Mouse (Mus musculus) liver, adult 2 months (tissue): Measurements from ENCODE around the gene Gpr55. TPM values are rescaled to one million over a fixed set of nuclear protein-coding genes. Genes with fewer than 3 reads are reported as not detected.

Experiments used
- DNase-seq: peaks from one replicate; pipeline ENCODE4 v3.0.0-alpha.2; 2011; ENCODE audit warnings: low read depth, low spot score; ENCODE audit errors: extremely low read depth
- H3K27ac ChIP-seq: fragments of 200-500 bp; replicated peaks from 2 replicates; pipeline ENCODE4 v1.5.1; 2012; ENCODE audit warnings: low read depth, mild to moderate bottlenecking, control low read depth, inconsistent platforms, low read length; ENCODE audit not compliant: insufficient read depth
- H3K27me3 ChIP-seq: fragments of 200-500 bp; 2 replicates; pipeline ENCODE4 v1.6.1; 2012; ENCODE audit warnings: mild to moderate bottlenecking, moderate library complexity, low read length, inconsistent platforms; ENCODE audit not compliant: control insufficient read depth, insufficient read depth
- H3K36me3 ChIP-seq: fragments of 200-500 bp; 2 replicates; pipeline ENCODE4 v1.6.1; 2012; ENCODE audit warnings: low read length, inconsistent platforms; ENCODE audit not compliant: control insufficient read depth, insufficient read depth
- H3K4me1 ChIP-seq: fragments of 200-500 bp; 2 replicates; pipeline ENCODE4 v1.6.1; 2011; ENCODE audit warnings: low read length; ENCODE audit not compliant: control insufficient read depth, insufficient read depth
- H3K4me3 ChIP-seq: fragments of 200-500 bp; 2 replicates; pipeline ENCODE4 v1.5.1; 2011; ENCODE audit warnings: low read depth, mild to moderate bottlenecking, control low read depth, low read length, moderate library complexity; ENCODE audit not compliant: insufficient read depth
- H3K79me2 ChIP-seq: fragments of 200-500 bp; 2 replicates; pipeline ENCODE4 v1.6.1; 2012; ENCODE audit warnings: inconsistent platforms, mild to moderate bottlenecking, low read length, moderate library complexity; ENCODE audit not compliant: control insufficient read depth, insufficient read depth
- H3K9ac ChIP-seq: fragments of 200-500 bp; 2 replicates; pipeline ENCODE4 v1.6.1; 2012; ENCODE audit warnings: low read depth, mild to moderate bottlenecking, control low read depth, inconsistent platforms, low read length
- CTCF ChIP-seq: fragments of 200-500 bp; IDR thresholded peaks from 2 replicates; pipeline ENCODE4 v1.5.1; 2011; ENCODE audit warnings: low read depth, low read length, control low read depth
- POLR2A ChIP-seq: fragments of 200-500 bp; IDR thresholded peaks from 2 replicates; pipeline ENCODE4 v1.6.1; 2011; ENCODE audit warnings: low read length, control low read depth; ENCODE audit not compliant: insufficient read depth; ENCODE audit errors: extremely low read depth
- WGBS: fragments of 180-500 bp; shearing (Covaris S2); methylation state at CpG from one replicate; pipeline ENCODE4 v1.1.7; 2018; 5-methylcytosine and 5-hydroxymethylcytosine counted together
- polyA plus RNA-seq: library from polyadenylated mRNA; depleted of rRNA; stranded (reverse); fragments of >200 nt; gene quantifications from 2 replicates; pipeline ENCODE4 v1.2.3, GENCODE M21; 2012; rRNA removed
- total RNA-seq: library from RNA; depleted of rRNA; stranded (reverse); fragments of >200 nt; gene quantifications from 2 replicates; pipeline ENCODE4 v1.2.3, GENCODE M21; 2014; rRNA removed

Gene Gpr55
- total RNA-seq (0.09 and 0.20 TPM in 2 replicates), polyA plus RNA-seq (0.04 TPM in 1 of 2 replicates, not detected in the other)

GRCm38 (mm10) chr1:85960873-85961272, at the start of gene Gpr55:
Gene Gpr55 (minus strand): TSS chr1:85961007.
- H3K9ac ChIP-seq = no peak within 1 kb of the TSS
- peaks cover 13% of the 10 kb centered on the region for H3K4me1 ChIP-seq
- no peaks in the 10 kb centered on the region for H3K27me3 ChIP-seq
- TF ChIP-seq POLR2A (no peak), CTCF (no peak)
- no peaks in the 10 kb centered on the region for H3K79me2 ChIP-seq
- DNase-seq = no peak
- H3K36me3 ChIP-seq = no peaks in the 10 kb centered on the region
- no peak within 1 kb of the TSS for H3K4me3 ChIP-seq
- H3K27ac ChIP-seq = no peak within 1 kb of the TSS
- 83% methylated on average over 5 of the region's 5 CpGs for WGBS

- Histone ChIP-seq H3K9ac (no peak overlapping the region), H3K36me3 (no peaks in the 10 kb centered on the region), H3K79me2 (no peaks in the 10 kb centered on the region), H3K4me1 (no peaks in the 10 kb centered on the region), H3K27me3 (no peaks in the 10 kb centered on the region), H3K27ac (no peak overlapping the region), H3K4me3 (no peak overlapping the region)
- peak; percentile 85 for TF ChIP-seq CTCF
- TF ChIP-seq POLR2A = no peak
- 2% methylated on average over 7 of the region's 7 CpGs for WGBS
- peak; percentile 79 for DNase-seq
Measured at GRCm38 (mm10) chr1:86007778-86008177, 47.0 kb upstream of the Gpr55 start.

- DNase-seq = no peak
Measured at GRCm38 (mm10) chr1:86006040-86006439, 45.2 kb upstream of the Gpr55 start.

GRCm38 (mm10) chr1:86005540-86005939, 44.7 kb upstream of the Gpr55 start:
- 90% methylated on average over 10 of the region's 10 CpGs for WGBS
- Histone ChIP-seq H3K4me3 (no peak overlapping the region), H3K79me2 (no peaks in the 10 kb centered on the region), H3K27me3 (no peaks in the 10 kb centered on the region), H3K36me3 (no peaks in the 10 kb centered on the region), H3K9ac (no peak overlapping the region), H3K27ac (no peak overlapping the region), H3K4me1 (no peaks in the 10 kb centered on the region)
- DNase-seq = no peak
- TF ChIP-seq CTCF (no peak), POLR2A (no peak)

More at GRCm38 (mm10) chr1:86006040-86006439, 45.2 kb upstream of the Gpr55 start:
- Histone ChIP-seq H3K4me1 (no peaks in the 10 kb centered on the region), H3K27me3 (no peaks in the 10 kb centered on the region), H3K79me2 (no peaks in the 10 kb centered on the region), H3K4me3 (no peak overlapping the region), H3K27ac (no peak overlapping the region), H3K36me3 (no peaks in the 10 kb centered on the region), H3K9ac (no peak overlapping the region)
- 92% methylated on average over 6 of the region's 6 CpGs for WGBS
- TF ChIP-seq CTCF = no peak
- no peak for TF ChIP-seq POLR2A

- Histone ChIP-seq H3K36me3 (no peaks in the 10 kb centered on the region), H3K4me1 (no peaks in the 10 kb centered on the region), H3K27me3 (no peaks in the 10 kb centered on the region), H3K4me3 (no peak overlapping the region), H3K27ac (no peak overlapping the region), H3K79me2 (no peaks in the 10 kb centered on the region), H3K9ac (no peak overlapping the region)
- no peak for TF ChIP-seq POLR2A
- TF ChIP-seq CTCF = no peak
- 76% methylated on average over 18 of the region's 18 CpGs for WGBS
- no peak for DNase-seq
Measured at GRCm38 (mm10) chr1:85999853-86000570, 39.2 kb upstream of the Gpr55 start.

GRCm38 (mm10) chr1:85998012-85998411, 37.2 kb upstream of the Gpr55 start:
- Histone ChIP-seq H3K36me3 (no peaks in the 10 kb centered on the region), H3K4me1 (no peaks in the 10 kb centered on the region), H3K79me2 (no peaks in the 10 kb centered on the region), H3K4me3 (no peak overlapping the region), H3K9ac (no peak overlapping the region), H3K27me3 (no peaks in the 10 kb centered on the region), H3K27ac (no peak overlapping the region)
- TF ChIP-seq POLR2A (no peak), CTCF (no peak)
- 80% methylated on average over 4 of the region's 4 CpGs for WGBS
- DNase-seq = no peak
